ENCODE assay signal across 8 mouse cellular contexts in genomic region chr7:96142973-96143596, GRCm38 (mm10). TPM values are rescaled to one million over a fixed set of nuclear protein-coding genes. Genes with fewer than 3 reads are reported as not detected.
DNase-seq lines count a peak whose midpoint lies in the region; ATAC-seq lines count a peak whose summit lies in the region.
"Had no signal": no experiment of that assay in that cellular context is flagged by ENCODE, and none has a peak within 500 bp of the region (broad histone marks: within the 10 kb centered on the region; RNA-seq: fewer than 3 reads in every experiment).

No protein-coding gene starts in this region.

- no peak overlapping the region for H3K4me2 ChIP-seq in forebrain, embryonic 15.5 days (replicated peaks)
- H3K4me2 ChIP-seq: liver, embryonic 15.5 days had no signal

- DNase-seq in 3134 (ENCODE audit: extremely low read depth, insufficient read length, low spot score) (peak; percentile 79), NIH3T3 (ENCODE audit: low read depth) (peak; percentile 68)
- DNase-seq in cerebellum, postnatal 25 days, result peak; percentile 79 to 85
- peak; percentile 91 to 92 for DNase-seq in heart, postnatal 10 days
- peak; percentile 72 for DNase-seq in lung, postnatal 10 days
- DNase-seq in retina, postnatal 1 day, result no peak

- H3K9me3 ChIP-seq in forebrain, embryonic 15.5 days, result no peaks in the 10 kb centered on the region
- H3K9me3 ChIP-seq: liver, embryonic 15.5 days had no signal

- H3K27ac ChIP-seq in forebrain, embryonic 15.5 days (replicated peaks), result no peak overlapping the region
- H3K27ac ChIP-seq: liver, embryonic 15.5 days had no signal

- no peak for ATAC-seq in forebrain, embryonic 15.5 days (replicated peaks)

- no peak overlapping the region for H3K4me3 ChIP-seq in forebrain, embryonic 15.5 days
- H3K4me3 ChIP-seq: liver, embryonic 15.5 days had no signal

- no peaks in the 10 kb centered on the region for H3K27me3 ChIP-seq in forebrain, embryonic 15.5 days
- H3K27me3 ChIP-seq: liver, embryonic 15.5 days had no signal

- intact Hi-C loops in heart, postnatal 10 days (cut with DNase I), result no loop called here

- H3K9ac ChIP-seq in forebrain, embryonic 15.5 days (replicated peaks), result no peak overlapping the region
- H3K9ac ChIP-seq: liver, embryonic 15.5 days had no signal

- no peaks in the 10 kb centered on the region for H3K4me1 ChIP-seq in forebrain, embryonic 15.5 days
- H3K4me1 ChIP-seq: liver, embryonic 15.5 days had no signal

- WGBS in forebrain, embryonic 15.5 days, result 78% methylated on average over 3 of the region's 3 CpGs

- no peaks in the 10 kb centered on the region for H3K36me3 ChIP-seq in forebrain, embryonic 15.5 days
- H3K36me3 ChIP-seq: liver, embryonic 15.5 days had no signal

RNA-seq across cellular contexts. Expression of gene Tenm4, which starts 28.0 kb away (rescaled TPM):
- 1 to 10 TPM; 4.2 to 5.0 TPM for total RNA-seq in heart, postnatal 10 days (2021)
- polyA plus RNA-seq in forebrain, embryonic 15.5 days (2015; fragmentation: Nextera tagmentation; extraction: Ambion mirVana), result 103 and 117 TPM in 2 replicates
